Mouse (Mus musculus): ENCODE measurements at regions not wholly inside any gene's neighbourhood (a gene's known extent, or its start where the extent isn't known, plus 50 kb on each side); places are given as distances from the start of the nearest gene placed in this dataset.

GRCm38 (mm10) chrX:19917001-19917400 is 142.4 kb upstream of the Chst7 start:
- TF ChIP-seq POLR2A (IDR thresholded peaks at IDR 0.05; ENCODE audit: low read depth, low read length): no peak
- TF ChIP-seq CTCF (IDR thresholded peaks at IDR 0.05; ENCODE audit: borderline replicate concordance, insufficient read depth, low read length): no peak

Measured in embryonic fibroblast, embryonic 13.5 days (primary cell).